26 mouse cellular contexts compared by ENCODE assay signal in genomic region chr1:131092846-131093245, GRCm38 (mm10). TPM values are rescaled to one million over a fixed set of nuclear protein-coding genes. Genes with fewer than 3 reads are reported as not detected.
DNase-seq lines count a peak whose midpoint lies in the region; ATAC-seq and TF ChIP-seq lines count a peak whose summit lies in the region.
"Had no signal": no experiment of that assay in that cellular context is flagged by ENCODE, and none has a peak within 500 bp of the region (broad histone marks: within the 10 kb centered on the region; RNA-seq: fewer than 3 reads in every experiment).

No protein-coding gene starts in this region.

- TF ChIP-seq EP300 in heart, adult 2 months (IDR thresholded peaks at IDR 0.05; ENCODE audit: insufficient read depth, low read depth, low read length), result no peak

- TF ChIP-seq POLR2A in heart, adult 2 months (IDR thresholded peaks at IDR 0.05; ENCODE audit: insufficient read depth, low read depth, low read length), result no peak

- 85% methylated on average over 3 of the region's 3 CpGs for WGBS in heart, adult 2 months
- 82% methylated on average over 3 of the region's 3 CpGs for WGBS in heart, embryonic 14.5 days

- peak overlapping the region; percentile 7 for H3K4me2 ChIP-seq in heart, embryonic 14.5 days (ENCODE audit: low read length)
- H3K4me2 ChIP-seq: forebrain, embryonic 13.5 days; hindbrain, embryonic 14.5 days; limb, embryonic 15.5 days; lung, embryonic 14.5 days; midbrain, embryonic 11.5 days had no signal

- DNase-seq in heart, adult 2 months, result no peak
- no peak for DNase-seq in heart, adult 18-20 months
- DNase-seq in heart, postnatal 10 days, result no peak
- DNase-seq in kidney, adult 9 months, result peak; percentile 62
- no peak for DNase-seq in kidney, postnatal 25 days
- DNase-seq: adrenal gland, adult 8-10 months; cerebellum, adult 11 months; cerebellum, adult 9-10 months; cerebellum, postnatal 36 days; gastrocnemius, postnatal 25 days; layer of hippocampus, adult 9-11 months; lung, embryonic 14.5 days; lung, postnatal 14 days; spleen, adult 18-20 months; thymus, postnatal 25 days had no signal

- H3K27me3 ChIP-seq in heart, adult 2 months (ENCODE audit: control insufficient read depth, insufficient read depth, low read length), result no peaks in the 10 kb centered on the region
- no peaks in the 10 kb centered on the region for H3K27me3 ChIP-seq in heart, embryonic 14.5 days (ENCODE audit: control insufficient read depth, insufficient read depth, low read length)
- H3K27me3 ChIP-seq: forebrain, embryonic 13.5 days; limb, embryonic 15.5 days had no signal

- H3K36me3 ChIP-seq in heart, adult 2 months (ENCODE audit: control insufficient read depth, insufficient read depth, low read length), result peaks cover 14% of the 10 kb centered on the region
- peaks cover 8% of the 10 kb centered on the region; the same call in 1 of the 2 replicates for H3K36me3 ChIP-seq in heart, embryonic 14.5 days (ENCODE audit: control insufficient read depth, insufficient read depth, low read length)
- H3K36me3 ChIP-seq: limb, embryonic 15.5 days had no signal

- peak overlapping the region; percentile 87 for H3K27ac ChIP-seq in heart, adult 2 months
- H3K27ac ChIP-seq in heart, embryonic 14.5 days (replicated peaks in 1 of 2; ENCODE audit: control insufficient read depth in 1 of 2, insufficient read depth in 1 of 2, low read depth in 2 of 2, low read length in 2 of 2), result peak overlapping the region in 1 of 2 experiments; percentile 94; a peak in 1 of 4 replicates
- H3K27ac ChIP-seq in brown adipose tissue, adult 24 weeks (replicated peaks; ENCODE audit: low read depth, low read length), result peak overlapping the region; percentile 53
- H3K27ac ChIP-seq: forebrain, embryonic 13.5 days; hindbrain, embryonic 14.5 days; limb, embryonic 10.5 days; limb, embryonic 15.5 days; liver, embryonic 14.5 days had no signal

- no peak for TF ChIP-seq CTCF in heart, adult 2 months (IDR thresholded peaks at IDR 0.05)

- H3K4me1 ChIP-seq in heart, adult 2 months (ENCODE audit: control insufficient read depth, insufficient read depth, low read length), result peaks cover 46% of the 10 kb centered on the region
- peaks cover 63 to 82% of the 10 kb centered on the region in 2 experiments for H3K4me1 ChIP-seq in heart, embryonic 14.5 days (ENCODE audit: control insufficient read depth in 2 of 2, insufficient read depth in 2 of 2, low read length in 2 of 2)
- H3K4me1 ChIP-seq in brown adipose tissue, adult 24 weeks (ENCODE audit: control insufficient read depth, insufficient read depth, insufficient read length, low read length), result peaks cover 49% of the 10 kb centered on the region

- no peak overlapping the region for H3K9ac ChIP-seq in heart, adult 2 months (ENCODE audit: low read depth, low read length)
- no peak overlapping the region for H3K9ac ChIP-seq in heart, embryonic 14.5 days (ENCODE audit: low read length)
- H3K9ac ChIP-seq: forebrain, embryonic 13.5 days; hindbrain, embryonic 14.5 days; limb, embryonic 15.5 days; liver, embryonic 14.5 days; lung, embryonic 14.5 days had no signal

- peaks cover 13% of the 10 kb centered on the region for H3K79me2 ChIP-seq in heart, adult 2 months (replicated peaks; ENCODE audit: control insufficient read depth, insufficient read depth, low read length)

- no peaks in the 10 kb centered on the region for H3K9me3 ChIP-seq in heart, embryonic 14.5 days (ENCODE audit: control insufficient read depth, low read length)
- H3K9me3 ChIP-seq: forebrain, embryonic 13.5 days; G1E; limb, embryonic 10.5 days; limb, embryonic 15.5 days had no signal

- H3K4me3 ChIP-seq in heart, adult 2 months, result no peak overlapping the region
- no peak overlapping the region for H3K4me3 ChIP-seq in heart, embryonic 14.5 days (ENCODE audit: control insufficient read depth in 1 of 2, insufficient read depth in 1 of 2, low read depth in 1 of 2, low read length in 2 of 2)
- H3K4me3 ChIP-seq in brown adipose tissue, adult 24 weeks (ENCODE audit: insufficient read depth, low read depth, low read length), result no peak overlapping the region
- H3K4me3 ChIP-seq: forebrain, embryonic 13.5 days; limb, embryonic 10.5 days; limb, embryonic 15.5 days had no signal

- intact Hi-C loops in heart, adult 2 months (cut with DNase I), result loop anchor here (10.0 kb wide), 1 partner anchor 378 kb away; the partner anchor contains the start of genes Gm29427 and Yod1
- intact Hi-C loops in heart, postnatal 10 days (cut with DNase I), result no loop called here

- ATAC-seq in heart, embryonic 14.5 days (ENCODE audit: insufficient number of reproducible peaks, insufficient read depth, low FRiP score, low read depth), result no peak
- ATAC-seq: forebrain, embryonic 13.5 days; intestine, postnatal 0 days; midbrain, embryonic 16.5 days had no signal

RNA-seq across cellular contexts. Expression of gene Mapkapk2, which starts 4.8 kb away (rescaled TPM):
- 100 to 1,000 TPM; 283 to 363 TPM for total RNA-seq in heart, adult 2 months (2021)
- 196 and 305 TPM in 2 replicates for polyA plus RNA-seq in heart, adult 2 months (2012; rRNA removed)
- 100 to 1,000 TPM; 311 to 318 TPM for total RNA-seq in heart, adult 18-20 months (2021)
- polyA plus RNA-seq in heart, embryonic 14.5 days (2014; fragmentation: Nextera tagmentation; extraction: Ambion mirVana), result 59.9 and 96.1 TPM in 2 replicates
- total RNA-seq in heart, postnatal 10 days (2021), result 100 to 1,000 TPM; 204 to 224 TPM
- 76.7 and 87.6 TPM in 2 replicates for polyA plus RNA-seq in brown adipose tissue, adult 24 weeks (2012; ENCODE audit: insufficient read depth, insufficient read length, missing spikeins)

RNA-seq across cellular contexts. Expression of gene Dyrk3, which starts 45.3 kb away (rescaled TPM):
- under 1 TPM; 0.48 to 0.70 TPM for total RNA-seq in heart, adult 2 months (2021)
- polyA plus RNA-seq in heart, adult 2 months (2012; rRNA removed), result 0.16 and 0.32 TPM in 2 replicates
- 1 to 10 TPM in 1 of 2 experiments, under 1 TPM in 1; 0.20 to 1.1 TPM for total RNA-seq in heart, adult 18-20 months (2021)
- polyA plus RNA-seq in heart, embryonic 14.5 days (2014; fragmentation: Nextera tagmentation; extraction: Ambion mirVana), result 1.5 and 1.7 TPM in 2 replicates
- total RNA-seq in heart, postnatal 10 days (2021), result under 1 TPM; 0.32 to 0.91 TPM
- polyA plus RNA-seq in brown adipose tissue, adult 24 weeks (2012; ENCODE audit: insufficient read depth, insufficient read length, missing spikeins), result not detected in 2 replicates
- total RNA-seq: gastrocnemius, postnatal 25 days had no signal
